Mouse (Mus musculus): ENCODE data around the gene Ttll7.

- TF ChIP-seq CTCF (IDR thresholded peaks at IDR 0.05; ENCODE audit: low read depth, low read length), result no peak
- no peak for TF ChIP-seq POLR2A (IDR thresholded peaks at IDR 0.05; ENCODE audit: extremely low read depth, insufficient read depth, low read length)
Measured at GRCm38 (mm10) chr3:146843470-146843869, 8.7 kb upstream of the Ttll7 start.
